Mouse (Mus musculus) thymus, adult 2 months (tissue): ENCODE data around the gene Mindy2. TPM values are rescaled to one million over a fixed set of nuclear protein-coding genes. Genes with fewer than 3 reads are reported as not detected.

Experiments
- DNase-seq: peaks from one replicate; pipeline ENCODE4 v3.0.0; 2021
- H3K27ac ChIP-seq: fragments of 200-500 bp; 2 replicates; pipeline ENCODE4 v1.5.1; 2012; ENCODE audit warnings: low read length, control low read depth; ENCODE audit not compliant: control insufficient read depth, insufficient read depth
- H3K27me3 ChIP-seq: fragments of 200-500 bp; 2 replicates; pipeline ENCODE4 v1.6.1; 2012; ENCODE audit warnings: mild to moderate bottlenecking, low read length, moderate library complexity, mixed read lengths; ENCODE audit not compliant: control insufficient read depth, insufficient read depth
- H3K36me3 ChIP-seq: fragments of 200-500 bp; 2 replicates; pipeline ENCODE4 v1.6.1; 2012; ENCODE audit warnings: mild to moderate bottlenecking, low read length, moderate library complexity; ENCODE audit not compliant: control insufficient read depth, insufficient read depth
- H3K4me1 ChIP-seq: fragments of 200-500 bp; replicated peaks from 2 replicates; pipeline ENCODE4 v1.6.1; 2012; ENCODE audit warnings: low read length; ENCODE audit not compliant: control insufficient read depth, insufficient read depth
- H3K4me3 ChIP-seq: fragments of 200-500 bp; 2 replicates; pipeline ENCODE4 v1.5.1; 2012; ENCODE audit warnings: mild to moderate bottlenecking, low read length, control low read depth, moderate library complexity; ENCODE audit not compliant: control insufficient read depth, insufficient read depth
- CTCF ChIP-seq: fragments of 200-500 bp; IDR thresholded peaks from 2 replicates; pipeline ENCODE4 v1.5.1; 2012; ENCODE audit warnings: mild to moderate bottlenecking, control low read depth, low read length, moderate library complexity, borderline replicate concordance; ENCODE audit not compliant: control insufficient read depth, poor library complexity, insufficient read depth; ENCODE audit errors: extremely low read depth
- POLR2A ChIP-seq: fragments of 200-500 bp; IDR thresholded peaks from 2 replicates; pipeline ENCODE4 v1.6.1; 2012; ENCODE audit warnings: mild to moderate bottlenecking, low read length, control low read depth, moderate library complexity; ENCODE audit not compliant: control insufficient read depth, poor library complexity, insufficient read depth; ENCODE audit errors: extremely low read depth
- WGBS: fragments of 180-500 bp; shearing (Covaris S2); methylation state at CpG from one replicate; pipeline ENCODE4 v1.1.7; 2018; 5-methylcytosine and 5-hydroxymethylcytosine counted together
- polyA plus RNA-seq: library from polyadenylated mRNA; depleted of rRNA; stranded (reverse); fragments of >200 nt; gene quantifications from 2 replicates; pipeline ENCODE4 v1.2.3, GENCODE M21; 2012

Mindy2 gene
- polyA plus RNA-seq, 1 experiment = 17.3 TPM

DNA sequence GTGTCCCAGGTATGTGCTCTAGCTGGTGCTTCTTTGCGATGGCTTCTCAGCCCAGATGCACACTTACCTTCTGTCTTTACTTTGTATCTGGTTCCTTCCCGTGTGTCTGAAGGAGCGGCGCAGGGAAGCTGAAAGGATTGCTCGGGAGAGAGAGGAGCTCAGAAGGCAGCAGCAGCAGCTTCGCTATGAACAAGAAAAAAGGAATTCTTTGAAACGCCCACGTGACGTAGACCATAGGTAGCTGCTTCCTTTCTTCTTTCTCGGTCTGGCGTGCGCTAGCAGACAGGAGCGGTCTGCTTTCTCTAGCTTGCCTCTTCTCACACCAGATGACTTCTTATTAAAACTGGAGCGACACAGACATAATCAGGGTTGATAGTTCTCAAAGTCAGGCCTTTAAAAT, 72.3 kb downstream of the Mindy2 start:
- TF ChIP-seq POLR2A (no peak), CTCF (no peak)
- H3K4me1 ChIP-seq = peaks cover 8% of the 10 kb centered on the region
- H3K36me3 ChIP-seq = peaks cover 67% of the 10 kb centered on the region
- H3K27me3 ChIP-seq = no peaks in the 10 kb centered on the region
- H3K27ac ChIP-seq = 0 out of 2 replicates have a peak overlapping the region, but pooled peaks have one; percentile 12
- 42% methylated on average over 14 of the region's 14 CpGs for WGBS
- peak; percentile 38 for DNase-seq
- 0 out of 2 replicates have a peak overlapping the region, but pooled peaks have one; percentile 5 for H3K4me3 ChIP-seq

DNA sequence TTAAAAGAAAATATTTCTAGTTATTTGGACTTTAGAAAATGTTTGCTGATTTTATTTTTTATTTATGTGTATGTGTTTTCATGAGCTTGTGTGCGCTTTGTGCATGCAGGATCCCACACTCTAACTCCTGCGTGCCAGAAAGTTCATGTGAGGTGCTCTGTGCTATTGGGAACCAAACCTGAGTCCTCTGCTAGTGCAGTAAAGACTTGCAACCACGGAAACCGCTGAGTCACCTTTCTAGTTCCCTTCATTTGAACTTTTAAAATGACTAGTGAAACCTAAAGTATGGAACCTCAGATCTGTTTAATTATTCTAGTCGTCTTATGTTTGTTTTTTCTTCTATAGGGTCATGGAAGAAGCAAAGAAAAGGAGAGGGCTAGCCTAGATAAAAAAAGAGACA, 76.0 kb downstream of the Mindy2 start:
- H3K4me3 ChIP-seq = no peak overlapping the region
- TF ChIP-seq CTCF (no peak), POLR2A (no peak)
- DNase-seq = no peak
- H3K36me3 ChIP-seq = peaks cover 50% of the 10 kb centered on the region
- H3K4me1 ChIP-seq = peaks cover 8% of the 10 kb centered on the region
- H3K27me3 ChIP-seq = no peaks in the 10 kb centered on the region
- 42% methylated on average over 5 of the region's 5 CpGs for WGBS
- no peak overlapping the region for H3K27ac ChIP-seq

DNA sequence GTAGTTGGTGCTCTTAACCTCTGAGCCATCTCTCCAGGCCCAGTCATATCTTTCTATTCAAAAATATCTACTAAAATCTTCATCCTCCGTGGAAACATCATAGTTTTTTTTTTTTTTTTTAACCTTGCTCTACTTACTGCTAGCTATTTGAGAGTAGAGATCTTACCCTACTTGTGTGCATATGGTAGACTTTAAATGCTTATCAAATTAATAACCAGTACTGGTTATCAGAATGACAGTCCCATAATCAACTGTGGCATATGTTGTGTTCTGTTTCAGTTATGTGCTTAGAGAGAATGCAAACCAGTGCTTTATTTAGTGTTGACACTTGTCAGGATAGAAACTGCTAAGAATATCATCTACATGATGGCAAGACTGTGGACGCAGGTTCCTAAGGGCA, 78.9 kb downstream of the Mindy2 start:
- Histone ChIP-seq H3K27me3 (no peaks in the 10 kb centered on the region), H3K4me3 (no peak overlapping the region), H3K27ac (no peak overlapping the region), H3K4me1 (no peaks in the 10 kb centered on the region), H3K36me3 (peaks cover 58% of the 10 kb centered on the region)
- TF ChIP-seq CTCF = no peak
- TF ChIP-seq POLR2A = no peak
- 93% methylated on average over 2 of the region's 2 CpGs for WGBS
- DNase-seq = no peak

DNA sequence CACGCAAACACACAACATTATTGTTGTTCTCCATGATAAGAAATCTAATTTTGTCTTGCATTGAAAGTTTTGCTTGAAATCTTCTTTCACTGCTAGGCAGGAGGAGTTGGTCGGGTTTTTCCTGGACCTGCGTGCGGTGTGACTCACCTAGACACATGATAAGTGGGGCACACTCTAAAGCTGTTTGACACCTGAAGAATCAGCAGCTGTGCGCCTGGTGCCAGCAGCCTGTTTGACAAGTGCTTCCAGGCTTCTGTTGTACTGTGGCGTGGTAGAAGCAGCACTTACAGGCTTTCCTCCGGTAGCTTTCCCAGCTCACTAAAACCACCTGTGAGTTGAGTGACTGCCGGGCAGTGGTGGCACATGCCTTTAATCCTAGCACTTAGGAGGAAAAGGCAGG, 86.6 kb downstream of the Mindy2 start:
- H3K36me3 ChIP-seq = peaks cover 21% of the 10 kb centered on the region
- TF ChIP-seq CTCF (no peak), POLR2A (no peak)
- H3K27me3 ChIP-seq = no peaks in the 10 kb centered on the region
- H3K4me3 ChIP-seq = no peak overlapping the region
- H3K4me1 ChIP-seq = no peaks in the 10 kb centered on the region
- no peak for DNase-seq
- H3K27ac ChIP-seq = no peak overlapping the region
- 97% methylated on average over 8 of the region's 8 CpGs for WGBS

DNA sequence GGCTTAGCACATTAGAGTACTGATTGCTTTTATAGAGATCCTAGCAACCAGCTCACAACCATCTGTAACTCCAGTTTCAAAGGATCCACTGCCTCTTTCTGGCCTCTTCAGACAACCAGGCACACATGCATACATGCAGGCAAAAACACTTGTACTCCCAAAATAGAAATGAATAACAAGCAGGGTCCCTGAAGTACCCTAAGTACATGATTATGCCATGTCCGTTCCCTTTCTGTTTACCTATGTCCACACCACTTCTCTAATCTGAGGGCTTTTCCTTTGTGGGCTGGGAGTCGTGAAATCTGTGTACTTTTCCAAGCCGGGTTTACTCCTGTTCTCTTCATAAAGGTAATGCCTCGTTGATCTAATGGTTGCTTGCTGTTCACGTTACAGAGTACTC, 89.3 kb downstream of the Mindy2 start:
- H3K4me3 ChIP-seq = no peak overlapping the region
- TF ChIP-seq CTCF (no peak), POLR2A (no peak)
- no peak for DNase-seq
- no peaks in the 10 kb centered on the region for H3K27me3 ChIP-seq
- peaks cover 7% of the 10 kb centered on the region for H3K36me3 ChIP-seq
- no peaks in the 10 kb centered on the region for H3K4me1 ChIP-seq
- 89% methylated on average over 5 of the region's 5 CpGs for WGBS
- H3K27ac ChIP-seq = no peak overlapping the region

DNA sequence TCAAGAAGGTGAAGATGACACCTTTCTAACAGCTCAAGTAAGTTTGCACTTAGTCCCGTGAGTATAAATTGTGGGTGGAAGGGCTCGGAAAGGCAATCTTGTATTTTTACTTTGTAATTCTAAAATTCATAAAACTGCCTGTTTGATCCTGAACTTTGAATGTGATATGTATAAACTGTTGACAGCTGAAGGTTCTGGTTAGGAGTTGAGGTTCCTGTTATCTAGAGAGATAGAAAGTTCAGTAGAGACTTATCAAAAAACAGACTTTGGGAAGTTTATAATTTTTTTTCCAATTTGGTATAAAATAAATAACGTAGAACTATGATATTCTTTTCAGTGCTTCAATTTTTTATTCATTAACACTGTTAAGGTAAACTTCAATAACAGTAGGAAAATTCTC, 94.1 kb downstream of the Mindy2 start:
- TF ChIP-seq CTCF (no peak), POLR2A (no peak)
- Histone ChIP-seq H3K27me3 (no peaks in the 10 kb centered on the region), H3K27ac (no peak overlapping the region), H3K4me1 (no peaks in the 10 kb centered on the region), H3K4me3 (no peak overlapping the region), H3K36me3 (peaks cover 9% of the 10 kb centered on the region)
- WGBS = 95% methylated on average over 3 of the region's 3 CpGs
- DNase-seq = no peak

DNA sequence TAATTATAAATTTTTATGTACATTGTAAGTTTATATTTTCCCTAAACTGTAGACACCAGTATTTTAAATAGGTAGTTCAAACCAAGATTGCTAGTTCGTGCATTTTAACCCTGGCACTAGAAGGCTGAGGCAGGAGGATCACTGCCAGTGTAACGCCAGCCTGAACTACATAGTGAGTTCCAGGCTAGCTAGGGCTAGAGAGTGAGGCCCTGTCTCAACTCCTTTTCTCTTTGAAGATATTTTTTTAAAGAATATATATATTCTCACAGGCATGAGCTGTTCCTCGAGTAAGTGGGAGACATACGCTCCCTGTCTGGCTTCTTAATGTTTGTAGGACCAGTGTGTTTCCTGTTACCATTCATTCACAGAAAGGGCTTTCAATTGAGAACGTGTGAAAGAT, 100.2 kb downstream of the Mindy2 start:
- Histone ChIP-seq H3K27me3 (no peaks in the 10 kb centered on the region), H3K36me3 (no peaks in the 10 kb centered on the region), H3K27ac (no peak overlapping the region), H3K4me1 (no peaks in the 10 kb centered on the region), H3K4me3 (no peak overlapping the region)
- DNase-seq = no peak
- WGBS = 92% methylated on average over 5 of the region's 5 CpGs
- TF ChIP-seq CTCF (no peak), POLR2A (no peak)
